ENCODE assay signal across 22 mouse cellular contexts in the genomic region with DNA sequence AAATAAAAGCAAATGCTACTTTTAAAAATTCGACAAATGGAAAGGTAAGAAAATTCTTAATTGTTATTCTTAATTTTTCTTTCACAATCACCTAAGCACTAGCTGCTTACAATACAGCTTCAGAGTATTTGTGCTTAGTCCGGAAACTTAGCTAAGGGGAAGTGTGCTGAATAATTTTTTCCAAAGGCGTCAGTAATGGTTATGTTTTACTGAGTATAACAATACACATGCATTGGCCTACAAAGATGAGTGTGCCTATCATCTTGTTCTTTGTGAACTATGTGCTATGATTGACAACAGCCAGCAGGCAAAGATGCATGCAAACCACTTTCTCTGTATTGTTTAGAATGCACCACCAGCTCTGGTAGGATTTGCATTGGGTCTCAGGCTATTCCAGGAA.
A peak's percentile ranks its signal among the peaks of the same experiment; 100 is the strongest.
DNase-seq lines count a peak whose midpoint lies in the region; ATAC-seq and TF ChIP-seq lines count a peak whose summit lies in the region.
"Had no signal": no experiment of that assay in that cellular context is flagged by ENCODE, and none has a peak within 500 bp of the region (broad histone marks: within the 10 kb centered on the region; RNA-seq: fewer than 3 reads in every experiment).

No protein-coding gene starts in this region.

- DNase-seq in CD4-positive, CD25-positive, alpha-beta regulatory T cell, adult 2 months (ENCODE audit: low read depth, low spot score) = peak; percentile 0
- peak; percentile 83 for DNase-seq in midbrain, embryonic 11.5 days (ENCODE audit: low spot score, missing footprints)
- DNase-seq in CH12.LX (ENCODE audit: extremely low read depth) = peak; percentile 54
- DNase-seq in kidney, postnatal 14 days = no peak
- DNase-seq: adrenal gland, adult 2 months; adrenal gland, adult 8-10 months; adrenal gland, postnatal 10 days; adrenal gland, postnatal 14 days; adrenal gland, postnatal 25 days; adrenal gland, postnatal 36 days; B cell, adult 2 months; cerebellum, adult 11 months; cerebellum, adult 11-12 months; cerebellum, adult 18-20 months; cerebellum, adult 2 months; cerebellum, adult 8-10 months; cerebellum, adult 9-10 months had no signal

- H3K79me2 ChIP-seq in CH12.LX (replicated peaks; ENCODE audit: control insufficient read depth, extremely low read depth, insufficient read depth, poor library complexity, severe bottlenecking) = no peaks in the 10 kb centered on the region

- H3K27ac ChIP-seq in midbrain, embryonic 11.5 days (ENCODE audit: low read depth, low read length) = no peak overlapping the region
- H3K27ac ChIP-seq in midbrain, embryonic 15.5 days = no peak overlapping the region
- H3K27ac ChIP-seq in CH12.LX (ENCODE audit: insufficient read depth, low read depth) = no peak overlapping the region

- H3K4me2 ChIP-seq in midbrain, embryonic 11.5 days = no peak overlapping the region
- H3K4me2 ChIP-seq in midbrain, embryonic 15.5 days = no peak overlapping the region
- H3K4me2 ChIP-seq in CH12.LX (ENCODE audit: insufficient read depth, low read depth, poor library complexity, severe bottlenecking) = no peak overlapping the region

- no peak for ATAC-seq in CD4-positive, CD25-positive, alpha-beta regulatory T cell, adult 4 months
- no peak for ATAC-seq in midbrain, embryonic 11.5 days (ENCODE audit: low FRiP score)
- no peak for ATAC-seq in midbrain, embryonic 15.5 days (replicated peaks)
- ATAC-seq: activated CD4-positive, CD25-positive, alpha-beta regulatory T cell, adult 4 months; Patski had no signal

- no peak overlapping the region for H3K4me3 ChIP-seq in midbrain, embryonic 11.5 days (ENCODE audit: low read depth, low read length)
- no peak overlapping the region for H3K4me3 ChIP-seq in midbrain, embryonic 15.5 days
- no peak overlapping the region for H3K4me3 ChIP-seq in CH12.LX (replicated peaks in 1 of 3; ENCODE audit: low read depth in 2 of 3, low read length in 2 of 3, poor library complexity in 1 of 3)

- no peak for TF ChIP-seq CTCF in CH12.LX (conservative IDR thresholded peaks at IDR 0.05 in 1 of 2, IDR thresholded peaks at IDR 0.05 in 1 of 2; ENCODE audit: low read depth in 2 of 2, low read length in 2 of 2)

- TF ChIP-seq POLR2A in CH12.LX (IDR thresholded peaks at IDR 0.05; ENCODE audit: low read depth, low read length) = no peak

- H3K4me1 ChIP-seq in midbrain, embryonic 11.5 days (ENCODE audit: control insufficient read depth, insufficient read depth, low read length) = no peaks in the 10 kb centered on the region
- no peaks in the 10 kb centered on the region for H3K4me1 ChIP-seq in midbrain, embryonic 15.5 days
- H3K4me1 ChIP-seq in CH12.LX (ENCODE audit: control insufficient read depth in 1 of 2, insufficient read depth in 2 of 2) = peaks cover 3 to 16% of the 10 kb centered on the region in 2 experiments; a peak in 3 of 4 replicates

- dilution Hi-C loops in CH12.LX (cut with MboI; ENCODE audit: extremely low pct_ligation_motif_present, extremely low pct_unique_long_range_greater_than_20kb, low sequenced_read_pairs) = no loop called here

- 86% methylated on average over 3 of the region's 3 CpGs for WGBS in midbrain, embryonic 11.5 days
- WGBS in midbrain, embryonic 15.5 days = 92% methylated on average over 3 of the region's 3 CpGs

- no peak overlapping the region for H3K9ac ChIP-seq in midbrain, embryonic 11.5 days (ENCODE audit: low read length)
- no peak overlapping the region for H3K9ac ChIP-seq in midbrain, embryonic 15.5 days
- H3K9ac ChIP-seq in CH12.LX (ENCODE audit: insufficient read depth, low read depth) = no peak overlapping the region

- in situ Hi-C loops in CH12.LX (cut with MboI; ENCODE audit: low pct_ligation_motif_present, low pct_unique_long_range_greater_than_20kb, low sequenced_read_pairs) = no loop called here

- H3K36me3 ChIP-seq in midbrain, embryonic 11.5 days (ENCODE audit: control insufficient read depth, insufficient read depth, low read length) = no peaks in the 10 kb centered on the region
- H3K36me3 ChIP-seq in midbrain, embryonic 15.5 days (replicated peaks) = no peaks in the 10 kb centered on the region
- no peaks in the 10 kb centered on the region for H3K36me3 ChIP-seq in CH12.LX (replicated peaks in 1 of 2; ENCODE audit: control insufficient read depth in 1 of 2, insufficient read depth in 1 of 2, low read length in 1 of 2)
- H3K36me3 ChIP-seq: G1E had no signal

- no peak for TF ChIP-seq RAD21 in CH12.LX (IDR thresholded peaks at IDR 0.05; ENCODE audit: low read depth, low read length)

- no peaks in the 10 kb centered on the region; the same call in 1 of the 2 replicates for H3K9me3 ChIP-seq in midbrain, embryonic 11.5 days (ENCODE audit: control insufficient read depth, low read length)
- no peaks in the 10 kb centered on the region for H3K9me3 ChIP-seq in midbrain, embryonic 15.5 days
- H3K9me3 ChIP-seq in CH12.LX (replicated peaks; ENCODE audit: low read length) = no peaks in the 10 kb centered on the region
- H3K9me3 ChIP-seq: G1E had no signal

- H3K27me3 ChIP-seq in midbrain, embryonic 11.5 days (ENCODE audit: control insufficient read depth, insufficient read depth, low read length) = no peaks in the 10 kb centered on the region
- H3K27me3 ChIP-seq in midbrain, embryonic 15.5 days (replicated peaks) = no peaks in the 10 kb centered on the region
- H3K27me3 ChIP-seq in CH12.LX (replicated peaks) = no peaks in the 10 kb centered on the region

- peak; percentile 90 for TF ChIP-seq EP300 in CH12.LX (IDR thresholded peaks at IDR 0.05; ENCODE audit: low read length)

TF ChIP-seq in CH12.LX, 34 proteins besides CTCF, POLR2A, EP300 and RAD21:
- TF ChIP-seq SIN3A (IDR thresholded peaks at IDR 0.05; ENCODE audit: low read length) (no peak), JUND (conservative IDR thresholded peaks at IDR 0.05; ENCODE audit: low read depth, low read length) (peak; percentile 94), MEF2A (IDR thresholded peaks at IDR 0.05; ENCODE audit: borderline replicate concordance, low read depth, low read length) (no peak), NELFE (IDR thresholded peaks at IDR 0.05; ENCODE audit: low read depth, low read length) (no peak), ZC3H11A (IDR thresholded peaks at IDR 0.05; ENCODE audit: low read depth, low read length) (no peak), SMC3 (IDR thresholded peaks at IDR 0.05; ENCODE audit: low read depth, low read length) (no peak), ZMIZ1 (IDR thresholded peaks at IDR 0.05; ENCODE audit: low read depth, low read length) (no peak), CHD2 (IDR thresholded peaks at IDR 0.05; ENCODE audit: low read length) (no peak), GABPA (IDR thresholded peaks at IDR 0.05; ENCODE audit: insufficient replicate concordance, low read depth, low read length) (no peak), UBTF (IDR thresholded peaks at IDR 0.05; ENCODE audit: low read depth, low read length) (no peak), BHLHE40 (IDR thresholded peaks at IDR 0.05; ENCODE audit: low read depth, low read length) (0 out of 2 replicates have a peak, but pooled peaks have one; percentile 14), RCOR1 (conservative IDR thresholded peaks at IDR 0.05; ENCODE audit: low read depth, low read length) (no peak), ETS1 (conservative IDR thresholded peaks at IDR 0.05; ENCODE audit: low read depth, low read length) (peak; percentile 40; the same call in 1 of the 2 replicates), MYC (IDR thresholded peaks at IDR 0.05; ENCODE audit: low read depth, low read length) (no peak), POLR2AphosphoS2 (IDR thresholded peaks at IDR 0.05; ENCODE audit: low read depth, low read length) (no peak), JUN (IDR thresholded peaks at IDR 0.05; ENCODE audit: insufficient read depth, low read depth, low read length) (peak; percentile 80), USF1 (IDR thresholded peaks at IDR 0.05; ENCODE audit: low read depth, low read length) (no peak), CHD1 (IDR thresholded peaks at IDR 0.05; ENCODE audit: low read depth, low read length) (no peak), MAZ (IDR thresholded peaks at IDR 0.05; ENCODE audit: low read depth, low read length) (no peak), HCFC1 (IDR thresholded peaks at IDR 0.05; ENCODE audit: low read depth, low read length) (no peak), MAFK (IDR thresholded peaks at IDR 0.05; ENCODE audit: insufficient replicate concordance, low read length) (no peak), USF2 (conservative IDR thresholded peaks at IDR 0.05; ENCODE audit: low read depth, low read length) (no peak), ZNF384 (IDR thresholded peaks at IDR 0.05; ENCODE audit: low read depth, low read length) (no peak), IRF4 (IDR thresholded peaks at IDR 0.05; ENCODE audit: low read depth, low read length) (no peak), TBP (conservative IDR thresholded peaks at IDR 0.05; ENCODE audit: low read depth, low read length) (no peak), MXI1 (IDR thresholded peaks at IDR 0.05; ENCODE audit: low read depth, low read length) (no peak), ZKSCAN1 (IDR thresholded peaks at IDR 0.05; ENCODE audit: borderline replicate concordance, low read depth, low read length) (no peak), TCF12 (IDR thresholded peaks at IDR 0.05; ENCODE audit: low read depth, low read length) (no peak)
